Mouse (Mus musculus): ENCODE data around the gene Ugt1a5.

Ugt1a5 gene

GRCm38 (mm10) chr1:88199996-88200395, 34.2 kb downstream of the Ugt1a5 start:
- DNase-seq = no peak

- DNase-seq = no peak
Measured at GRCm38 (mm10) chr1:88200456-88200855, 34.6 kb downstream of the Ugt1a5 start, which contains the start of gene Ugt1a2. Gene Ugt1a2 (plus strand): TSS chr1:88200601.

GRCm38 (mm10) chr1:88205294-88205922, 39.6 kb downstream of the Ugt1a5 start, which contains the start of gene Dnajb3:
Gene Dnajb3 (minus strand): TSS chr1:88205782.
- peak; percentile 52 to 62 for DNase-seq

- no peak for DNase-seq
Measured at GRCm38 (mm10) chr1:88206843-88207479, 41.1 kb downstream of the Ugt1a5 start.

GRCm38 (mm10) chr1:88211812-88212211, 46.0 kb downstream of the Ugt1a5 start, which contains the start of gene Ugt1a1:
Gene Ugt1a1 (plus strand): TSS chr1:88211959.
- no peak for DNase-seq

- DNase-seq = no peak
Measured at GRCm38 (mm10) chr1:88212341-88213045, 46.7 kb downstream of the Ugt1a5 start.

GRCm38 (mm10) chr1:88213061-88213460, 47.2 kb downstream of the Ugt1a5 start:
- no peak for DNase-seq

GRCm38 (mm10) chr1:88213766-88214461, 48.1 kb downstream of the Ugt1a5 start:
- DNase-seq = no peak

- DNase-seq = no peak
Measured at GRCm38 (mm10) chr1:88214462-88214952, 48.7 kb downstream of the Ugt1a5 start.

- no peak for DNase-seq
Measured at GRCm38 (mm10) chr1:88215466-88216380, 49.9 kb downstream of the Ugt1a5 start.

GRCm38 (mm10) chr1:88216551-88216950, 50.7 kb downstream of the Ugt1a5 start:
- no peak for DNase-seq

GRCm38 (mm10) chr1:88217144-88217543, 51.3 kb downstream of the Ugt1a5 start:
- no peak for DNase-seq

- DNase-seq = no peak
Measured at GRCm38 (mm10) chr1:88217576-88217975, 51.8 kb downstream of the Ugt1a5 start.

- DNase-seq = no peak
Measured at GRCm38 (mm10) chr1:88218051-88218450, 52.2 kb downstream of the Ugt1a5 start.

- DNase-seq = no peak
Measured at GRCm38 (mm10) chr1:88218591-88218990, 52.8 kb downstream of the Ugt1a5 start.

GRCm38 (mm10) chr1:88219054-88219453, 53.2 kb downstream of the Ugt1a5 start:
- no peak for DNase-seq

- no peak for DNase-seq
Measured at GRCm38 (mm10) chr1:88220336-88220735, 54.5 kb downstream of the Ugt1a5 start.

- DNase-seq = no peak
Measured at GRCm38 (mm10) chr1:88222216-88222615, 56.4 kb downstream of the Ugt1a5 start.

- DNase-seq = peak in 1 of 2 experiments; percentile 6
Measured at GRCm38 (mm10) chr1:88223011-88223515, 57.3 kb downstream of the Ugt1a5 start.

- no peak for DNase-seq
Measured at GRCm38 (mm10) chr1:88223591-88223990, 57.8 kb downstream of the Ugt1a5 start.

GRCm38 (mm10) chr1:88224029-88224776, 58.4 kb downstream of the Ugt1a5 start:
- DNase-seq = no peak

Measured in spleen, adult 18-20 months (tissue).